Mouse (Mus musculus) lung, postnatal 0 days (tissue): ENCODE measurements around the gene Prickle4.

Source experiments
- CTCF ChIP-seq: IDR thresholded peaks from 2 replicates; pipeline ENCODE4 v1.5.1; 2016; ENCODE audit warnings: antibody characterized with exemption, mild to moderate bottlenecking
- EP300 ChIP-seq: IDR thresholded peaks from 2 replicates; pipeline ENCODE4 v1.6.1; 2016; ENCODE audit warnings: antibody characterized with exemption, mild to moderate bottlenecking, control low read depth

DNA sequence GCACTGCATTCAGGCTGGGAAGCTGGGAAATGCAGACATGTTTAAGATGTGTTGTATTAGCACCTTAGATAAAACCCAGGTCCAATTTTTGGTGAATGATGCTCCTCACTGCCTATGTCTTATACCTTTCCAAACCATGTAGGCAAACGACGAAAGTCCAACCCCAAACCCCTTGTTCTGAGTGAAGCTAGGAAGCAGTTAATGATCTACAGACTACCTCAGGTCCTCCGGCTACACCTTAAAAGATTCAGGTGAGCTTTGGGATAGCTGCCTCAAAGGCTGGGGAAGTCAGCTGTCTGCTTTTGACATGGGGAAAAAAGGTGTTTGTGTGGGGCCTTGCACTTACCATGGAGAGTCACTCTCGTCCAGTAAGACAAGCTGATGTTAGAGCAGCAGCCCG is 15.8 kb downstream of the Prickle4 start:
- TF ChIP-seq EP300 (no peak), CTCF (no peak)
